Mouse (Mus musculus) left cerebral cortex, adult 6 months (tissue): ENCODE results near the gene Gsto1. TPM values are rescaled to one million over a fixed set of nuclear protein-coding genes. Genes with fewer than 3 reads are reported as not detected.

ENCODE experiments used
- long read RNA-seq, 2 experiments: library from polyadenylated mRNA; unstranded; transcript quantifications; one replicate each; pipeline ENCODE4 v2.0.0; 2019 to 2020
- polyA plus RNA-seq: library from polyadenylated mRNA; unstranded; fragments of <200 nt; fragmentation: Nextera tagmentation; gene quantifications from 2 replicates; pipeline ENCODE4 v1.2.3, GENCODE M21; 2021

The Gsto1 gene
- polyA plus RNA-seq, result 56.0 and 61.9 TPM in 2 replicates
- long read RNA-seq, experiment 1, transcript Gsto1-201 (6 exons, 1,182 nt), result major isoform, 57 of 58 reads
- long read RNA-seq, experiment 1, partial matches to known transcripts, result 1 of 58 reads
- long read RNA-seq, experiment 1, other reads (novel, unspliced or antisense), result 0 of 58 reads
- long read RNA-seq, experiment 2, transcript Gsto1-201 (6 exons, 1,182 nt), result major isoform, 60 of 69 reads
- long read RNA-seq, experiment 2, partial matches to known transcripts, result 6 of 69 reads
- long read RNA-seq, experiment 2, other reads (novel, unspliced or antisense), result 1 of 69 reads

DNA sequence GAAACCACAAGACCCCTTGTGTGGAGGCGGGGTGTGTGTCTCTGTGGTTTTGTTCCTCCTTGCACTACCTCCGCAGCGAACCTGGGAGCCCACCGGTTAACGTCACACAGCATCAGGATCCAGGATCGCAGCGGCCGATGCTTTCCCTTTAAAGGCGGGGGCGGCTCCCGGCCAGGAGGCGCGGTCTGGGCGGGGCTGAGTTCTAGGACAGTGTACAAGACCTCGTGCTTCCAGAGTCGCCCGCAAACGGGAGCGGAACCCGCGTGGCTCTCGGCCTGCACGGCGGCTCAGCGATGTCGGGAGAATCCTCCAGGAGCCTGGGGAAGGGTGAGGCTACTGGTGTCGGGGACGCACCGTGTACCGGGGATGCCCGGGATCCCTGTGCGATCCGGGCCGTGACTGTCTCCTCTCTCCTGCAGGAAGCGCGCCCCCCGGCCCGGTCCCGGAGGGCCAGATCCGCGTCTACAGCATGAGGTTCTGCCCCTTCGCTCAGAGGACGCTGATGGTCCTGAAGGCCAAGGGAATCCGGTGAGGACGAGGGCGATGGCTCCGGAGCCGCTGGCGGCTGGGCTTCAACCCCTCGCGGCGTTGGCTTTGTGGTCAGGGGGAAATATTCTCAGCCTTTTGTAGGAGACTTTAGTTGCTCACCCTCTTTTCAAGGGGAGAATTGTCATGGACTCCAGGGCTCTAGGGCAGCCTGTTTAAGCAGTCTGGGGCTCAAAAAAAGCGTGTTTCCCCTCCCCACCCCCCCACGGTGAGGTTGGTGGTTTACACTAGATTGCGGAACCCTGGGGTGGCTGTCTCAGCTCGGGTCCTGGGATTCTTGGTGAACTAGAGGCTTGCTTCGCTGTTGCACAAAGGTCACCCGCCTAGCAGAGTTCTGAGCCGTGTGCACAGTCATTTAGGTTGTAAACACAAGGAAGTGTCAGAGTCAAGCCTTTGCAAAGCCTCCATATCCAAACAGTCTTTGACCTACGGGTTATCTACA is at the start of gene Gsto1:
TSS of gene Gsto1 (plus strand) at position 175 of the 988 bp plus-strand sequence.

DNA sequence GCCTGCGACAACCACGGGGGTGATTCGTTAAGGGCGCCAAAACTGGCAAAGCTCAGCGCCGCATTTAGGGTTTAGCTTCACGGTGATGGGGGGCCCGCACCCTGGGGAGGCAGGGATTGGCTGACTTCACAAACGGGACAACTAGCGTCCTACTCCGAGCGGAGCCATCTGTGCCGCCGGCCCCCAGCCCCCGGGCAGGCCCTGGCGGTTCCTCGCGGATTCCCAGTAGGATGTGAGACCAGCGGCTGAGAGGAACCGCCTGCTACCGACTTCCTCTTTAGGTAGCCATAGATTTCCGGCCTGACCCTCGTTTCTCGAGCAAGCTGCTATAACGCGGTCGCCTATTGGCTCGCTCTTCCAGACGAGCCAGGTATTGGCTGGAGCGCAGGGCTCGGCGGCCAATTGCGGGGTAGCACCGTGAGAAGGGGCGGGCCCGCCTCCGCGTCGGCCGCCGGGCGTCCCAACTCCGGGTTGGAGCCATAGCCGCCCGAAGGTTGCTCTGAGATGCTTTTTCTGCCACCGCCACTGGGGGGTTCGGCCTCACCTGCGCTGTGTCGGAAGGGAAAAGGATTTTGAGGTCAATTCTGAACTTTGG is 10.7 kb downstream of the Gsto1 start, which contains the start of gene Gsto2:
TSS of gene Gsto2 (plus strand) at position 182 of the 595 bp plus-strand sequence.

Other genes starting within 250 kb of the Gsto1 start
- 0.09 and 0.10 TPM in 2 replicates for gene Col17a1, start 162.9 kb upstream of the Gsto1 start, polyA plus RNA-seq
- 150 and 151 TPM in 2 replicates for gene Sfr1, start 123.3 kb upstream of the Gsto1 start, polyA plus RNA-seq
- 2.7 and 3.8 TPM in 2 replicates for gene Gsto2, start 10.6 kb downstream of the Gsto1 start, polyA plus RNA-seq
- gene Cfap43, start 64.3 kb downstream of the Gsto1 start, polyA plus RNA-seq, result 0.23 and 0.26 TPM in 2 replicates
- 0.20 and 0.30 TPM in 2 replicates for gene Itprip, start 64.3 kb downstream of the Gsto1 start, polyA plus RNA-seq
- gene Cfap58, start 82.7 kb downstream of the Gsto1 start, polyA plus RNA-seq, result 0.21 and 0.26 TPM in 2 replicates